Mouse (Mus musculus) CH12.LX (cell line): ENCODE measurements around the gene Hsdl1. TPM values are rescaled to one million over a fixed set of nuclear protein-coding genes. Genes with fewer than 3 reads are reported as not detected.

Source experiments
- DNase-seq: peaks from one replicate; pipeline ENCODE4 v3.0.0-alpha.2; 2013; ENCODE audit errors: extremely low read depth
- H3K27ac ChIP-seq: 2 replicates; pipeline ENCODE4 v1.5.1; 2012; ENCODE audit warnings: low read depth, mild to moderate bottlenecking, control low read depth, moderate library complexity; ENCODE audit not compliant: insufficient read depth
- H3K27me3 ChIP-seq: replicated peaks from 2 replicates; pipeline ENCODE3; 2012; ENCODE audit warnings: inconsistent platforms
- H3K36me3 ChIP-seq, 2 experiments: replicated peaks in 1 of 2; 2 replicates each; pipeline versions ENCODE3 to v1.6.1; 2012; ENCODE audit warnings: inconsistent platforms in 1 of 2, low read length in 1 of 2, mild to moderate bottlenecking in 1 of 2, mixed read lengths in 1 of 2, moderate library complexity in 1 of 2; ENCODE audit not compliant: control insufficient read depth in 1 of 2, insufficient read depth in 1 of 2
- H3K4me1 ChIP-seq, 2 experiments: 2 replicates each; pipeline ENCODE4 v1.6.1; 2012; ENCODE audit warnings: inconsistent platforms in 1 of 2, moderate library complexity in 1 of 2; ENCODE audit not compliant: insufficient read depth in 2 of 2, control insufficient read depth in 1 of 2
- H3K4me2 ChIP-seq: 2 replicates; pipeline ENCODE4 v1.6.1; 2012; ENCODE audit warnings: low read depth, mild to moderate bottlenecking, control low read depth; ENCODE audit not compliant: poor library complexity, insufficient read depth, severe bottlenecking
- H3K4me3 ChIP-seq, 3 experiments: fragments of 150-350 bp in 1 of 3; sonication (generic) in 1 of 3; replicated peaks in 1 of 3; 2 replicates each; pipeline versions ENCODE3 to v1.5.1; 2011 to 2012; ENCODE audit warnings: low read depth in 2 of 3, low read length in 2 of 3, mild to moderate bottlenecking in 2 of 3, moderate library complexity in 2 of 3, control low read depth in 1 of 3, improper control_type of control experiment in 1 of 3, inconsistent platforms in 1 of 3, mixed read lengths in 1 of 3; ENCODE audit not compliant: poor library complexity in 1 of 3
- H3K79me2 ChIP-seq: replicated peaks from 2 replicates; pipeline ENCODE4 v1.6.1; 2012; ENCODE audit warnings: mild to moderate bottlenecking, moderate library complexity; ENCODE audit not compliant: control insufficient read depth, poor library complexity, insufficient read depth, severe bottlenecking; ENCODE audit errors: extremely low read depth
- H3K9ac ChIP-seq: 2 replicates; pipeline ENCODE4 v1.6.1; 2012; ENCODE audit warnings: low read depth, mild to moderate bottlenecking, control low read depth, moderate library complexity; ENCODE audit not compliant: insufficient read depth
- H3K9me3 ChIP-seq: replicated peaks from 2 replicates; pipeline ENCODE3; 2012; ENCODE audit warnings: low read length, inconsistent platforms, mixed read lengths
- CHD1 ChIP-seq: IDR thresholded peaks from 2 replicates; pipeline ENCODE4 v1.6.1; 2012; ENCODE audit warnings: low read depth, low read length, improper control_type of control experiment, inconsistent platforms
- CHD2 ChIP-seq: IDR thresholded peaks from 2 replicates; pipeline ENCODE4 v1.6.1; 2011; ENCODE audit warnings: low read length, improper control_type of control experiment
- CTCF ChIP-seq, 2 experiments: IDR thresholded peaks in 1 of 2; conservative IDR thresholded peaks in 1 of 2; 2 replicates each; pipeline ENCODE4 v1.5.1; 2011 to 2012; ENCODE audit warnings: low read depth in 2 of 2, low read length in 2 of 2, improper control_type of control experiment in 1 of 2, inconsistent platforms in 1 of 2, mild to moderate bottlenecking in 1 of 2, moderate library complexity in 1 of 2
- E2F4 ChIP-seq: IDR thresholded peaks from 2 replicates; pipeline ENCODE4 v1.6.1; 2011; ENCODE audit warnings: low read depth, low read length, improper control_type of control experiment; ENCODE audit not compliant: insufficient replicate concordance
- ELF1 ChIP-seq: IDR thresholded peaks from 2 replicates; pipeline ENCODE4 v1.6.1; 2014; ENCODE audit warnings: low read depth, mild to moderate bottlenecking, inconsistent platforms, low read length, improper control_type of control experiment
- EP300 ChIP-seq: IDR thresholded peaks from 2 replicates; pipeline ENCODE4 v1.6.1; 2011; ENCODE audit warnings: low read length, improper control_type of control experiment
- GABPA ChIP-seq: IDR thresholded peaks from 2 replicates; pipeline ENCODE4 v1.6.1; 2012; ENCODE audit warnings: low read depth, low read length, improper control_type of control experiment, inconsistent platforms; ENCODE audit not compliant: insufficient replicate concordance
- HCFC1 ChIP-seq: IDR thresholded peaks from 2 replicates; pipeline ENCODE4 v1.6.1; 2012; ENCODE audit warnings: low read depth, mild to moderate bottlenecking, inconsistent platforms, low read length, improper control_type of control experiment
- JUN ChIP-seq: IDR thresholded peaks from 2 replicates; pipeline ENCODE4 v1.6.1; 2011; ENCODE audit warnings: low read depth, mild to moderate bottlenecking, low read length, improper control_type of control experiment, moderate library complexity; ENCODE audit not compliant: insufficient read depth
- JUND ChIP-seq: conservative IDR thresholded peaks from 2 replicates; pipeline ENCODE4 v1.6.1; 2011; ENCODE audit warnings: low read depth, low read length, improper control_type of control experiment
- KAT2A ChIP-seq: IDR thresholded peaks from 2 replicates; pipeline ENCODE4 v1.6.1; 2012; ENCODE audit warnings: low read length, improper control_type of control experiment, inconsistent platforms; ENCODE audit not compliant: insufficient replicate concordance
- MAFK ChIP-seq: IDR thresholded peaks from 2 replicates; pipeline ENCODE4 v1.6.1; 2011; ENCODE audit warnings: low read length, improper control_type of control experiment; ENCODE audit not compliant: insufficient replicate concordance
- MAX ChIP-seq: IDR thresholded peaks from 2 replicates; pipeline ENCODE4 v1.6.1; 2011; ENCODE audit warnings: low read length, improper control_type of control experiment
- MAZ ChIP-seq: IDR thresholded peaks from 2 replicates; pipeline ENCODE4 v1.6.1; 2012; ENCODE audit warnings: low read depth, mild to moderate bottlenecking, inconsistent platforms, low read length, improper control_type of control experiment, moderate library complexity
- MEF2A ChIP-seq: IDR thresholded peaks from 2 replicates; pipeline ENCODE4 v1.6.1; 2014; ENCODE audit warnings: low read depth, mild to moderate bottlenecking, inconsistent platforms, low read length, improper control_type of control experiment, borderline replicate concordance
- NRF1 ChIP-seq: IDR thresholded peaks from 2 replicates; pipeline ENCODE4 v1.6.1; 2014; ENCODE audit warnings: low read depth, mild to moderate bottlenecking, inconsistent platforms, low read length, improper control_type of control experiment, moderate library complexity
- PAX5 ChIP-seq: IDR thresholded peaks from 2 replicates; pipeline ENCODE4 v1.6.1; 2012; ENCODE audit warnings: low read length, inconsistent platforms, mixed read lengths
- POLR2A ChIP-seq: IDR thresholded peaks from 2 replicates; pipeline ENCODE4 v1.6.1; 2011; ENCODE audit warnings: low read depth, mild to moderate bottlenecking, improper control_type of control experiment, low read length
- POLR2AphosphoS2 ChIP-seq: IDR thresholded peaks from 2 replicates; pipeline ENCODE4 v1.6.1; 2011; ENCODE audit warnings: low read depth, low read length, improper control_type of control experiment
- RCOR1 ChIP-seq: conservative IDR thresholded peaks from 2 replicates; pipeline ENCODE4 v1.6.1; 2012; ENCODE audit warnings: low read depth, mild to moderate bottlenecking, inconsistent platforms, low read length, improper control_type of control experiment
- TCF12 ChIP-seq: IDR thresholded peaks from 2 replicates; pipeline ENCODE4 v1.6.1; 2014; ENCODE audit warnings: low read depth, mild to moderate bottlenecking, inconsistent platforms, low read length, improper control_type of control experiment
- UBTF ChIP-seq: IDR thresholded peaks from 2 replicates; pipeline ENCODE4 v1.6.1; 2012; ENCODE audit warnings: low read depth, mild to moderate bottlenecking, inconsistent platforms, low read length, improper control_type of control experiment, moderate library complexity
- USF1 ChIP-seq: IDR thresholded peaks from 2 replicates; pipeline ENCODE4 v1.6.1; 2014; ENCODE audit warnings: low read depth, mild to moderate bottlenecking, inconsistent platforms, low read length, improper control_type of control experiment
- ZC3H11A ChIP-seq: IDR thresholded peaks from 2 replicates; pipeline ENCODE4 v1.6.1; 2012; ENCODE audit warnings: low read depth, mild to moderate bottlenecking, inconsistent platforms, low read length, improper control_type of control experiment
- ZKSCAN1 ChIP-seq: IDR thresholded peaks from 2 replicates; pipeline ENCODE4 v1.6.1; 2012; ENCODE audit warnings: low read depth, inconsistent platforms, low read length, improper control_type of control experiment, borderline replicate concordance
- ZMIZ1 ChIP-seq: IDR thresholded peaks from 2 replicates; pipeline ENCODE4 v1.6.1; 2012; ENCODE audit warnings: low read depth, mild to moderate bottlenecking, inconsistent platforms, low read length, improper control_type of control experiment
- ZNF384 ChIP-seq: IDR thresholded peaks from 2 replicates; pipeline ENCODE4 v1.6.1; 2012; ENCODE audit warnings: low read depth, low read length, improper control_type of control experiment, inconsistent platforms
- dilution Hi-C: fragments of 300-500 bp; cut with MboI; formaldehyde crosslinking; loops from 2 replicates; pipeline ENCODE4 v1.14.3; 2020; ENCODE audit warnings: low sequenced_read_pairs; ENCODE audit not compliant: extremely low pct_unique_long_range_greater_than_20kb, extremely low pct_ligation_motif_present
- in situ Hi-C: fragments of 300-500 bp; cut with MboI; formaldehyde crosslinking; loops from 3 replicates; pipeline ENCODE4 v1.14.3; 2019; ENCODE audit warnings: low sequenced_read_pairs, low pct_ligation_motif_present, low pct_unique_long_range_greater_than_20kb, mixed read lengths
- polyA plus RNA-seq: library from polyadenylated mRNA; unstranded; fragments of >175 nt; gene quantifications from 2 replicates; pipeline ENCODE4 v1.2.1, GENCODE M21; 2012; ENCODE audit warnings: low read depth; ENCODE audit not compliant: insufficient read length
- total RNA-seq, 2 experiments: library from RNA; depleted of rRNA; stranded (reverse); fragments of 300-350 nt in 1 of 2; fragments of >200 nt in 1 of 2; gene quantifications; 2 replicates each; pipeline ENCODE4 v1.2.3; 2012 to 2014

The Hsdl1 gene
- total and polyA plus RNA-seq, 3 experiments = 5.7 to 13.6 (median 8.2) TPM

DNA sequence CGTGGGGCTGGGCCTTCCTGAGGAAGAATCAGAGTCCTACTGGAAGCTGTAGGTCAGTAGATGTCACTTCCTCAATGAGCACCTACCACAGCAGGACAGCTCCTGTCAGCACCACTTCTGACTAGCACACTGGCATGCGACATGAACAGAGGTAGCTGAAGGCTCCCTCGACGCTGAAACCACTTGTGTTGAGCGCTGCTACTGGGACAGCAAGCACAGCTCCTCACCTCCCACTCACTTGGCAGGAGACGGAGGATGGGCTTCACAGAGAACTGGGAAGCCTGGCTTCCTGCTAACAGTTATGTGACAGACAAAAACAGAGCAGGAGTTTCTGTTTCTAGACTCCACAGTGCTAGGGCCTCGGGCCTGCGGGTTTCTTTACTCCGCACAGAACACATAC, 43.0 kb downstream of the Hsdl1 start:
- peaks cover 83 to 98% of the 10 kb centered on the region in 2 experiments for H3K36me3 ChIP-seq
- no peaks in the 10 kb centered on the region for H3K9me3 ChIP-seq
- H3K27me3 ChIP-seq = no peaks in the 10 kb centered on the region
- in situ Hi-C loops (no loop called here), dilution Hi-C loops (no loop called here)
- no peak for TF ChIP-seq ZC3H11A
- TF ChIP-seq UBTF = no peak
- no peak for TF ChIP-seq EP300
- TF ChIP-seq ZMIZ1 = no peak
- TF ChIP-seq GABPA = no peak
- no peak for TF ChIP-seq KAT2A
- TF ChIP-seq JUN = no peak
- TF ChIP-seq USF1 = no peak
- no peak for TF ChIP-seq MAX
- no peak for TF ChIP-seq MAZ
- TF ChIP-seq RCOR1 = no peak
- no peak for TF ChIP-seq CHD2
- TF ChIP-seq POLR2AphosphoS2 = no peak
- no peak for TF ChIP-seq MEF2A
- no peak for TF ChIP-seq NRF1
- TF ChIP-seq ELF1 = no peak
- no peak for TF ChIP-seq HCFC1
- TF ChIP-seq CHD1 = no peak
- TF ChIP-seq E2F4 = no peak
- TF ChIP-seq ZNF384 = no peak
- H3K4me1 ChIP-seq = no peaks in the 10 kb centered on the region
- DNase-seq = no peak
- H3K27ac ChIP-seq = no peak overlapping the region
- no peaks in the 10 kb centered on the region for H3K79me2 ChIP-seq
- H3K4me2 ChIP-seq = no peak overlapping the region
- no peak overlapping the region for H3K4me3 ChIP-seq
- H3K9ac ChIP-seq = no peak overlapping the region

DNA sequence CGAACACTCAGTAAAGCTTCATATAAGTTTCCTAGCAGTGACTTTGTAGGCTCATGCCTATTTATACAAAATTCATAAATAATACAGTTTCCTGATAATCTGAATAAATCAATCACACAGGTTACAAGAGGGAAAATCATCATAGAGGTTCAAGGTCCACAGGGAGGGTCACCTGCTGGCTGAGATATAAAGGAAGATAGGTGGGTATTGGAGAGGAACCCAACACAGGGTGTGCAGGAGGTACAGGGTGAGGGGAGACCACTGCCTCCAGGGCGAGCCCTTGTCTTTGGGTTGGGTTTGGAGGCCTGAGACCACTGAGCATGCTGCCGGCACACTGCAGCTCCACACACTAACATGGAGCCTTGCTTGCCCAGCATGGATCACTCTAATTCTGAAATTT, 43.6 kb downstream of the Hsdl1 start:
- Histone ChIP-seq H3K27me3 (no peaks in the 10 kb centered on the region), H3K4me3 (no peak overlapping the region), H3K9me3 (no peaks in the 10 kb centered on the region), H3K36me3 (peaks cover 79 to 95% of the 10 kb centered on the region in 2 experiments), H3K79me2 (no peaks in the 10 kb centered on the region), H3K9ac (no peak overlapping the region), H3K4me2 (no peak overlapping the region), H3K4me1 (no peaks in the 10 kb centered on the region), H3K27ac (no peak overlapping the region)
- DNase-seq = no peak
- TF ChIP-seq MAFK (no peak), JUND (no peak), POLR2A (no peak), MAX (no peak), CHD2 (no peak), KAT2A (no peak), TCF12 (no peak), ZC3H11A (no peak), CTCF (conservative IDR thresholded peaks at IDR 0.05 in 1 of 2, IDR thresholded peaks at IDR 0.05 in 1 of 2; ENCODE audit: low read depth in 2 of 2, low read length in 2 of 2) (no peak), CHD1 (no peak), ZKSCAN1 (no peak), ELF1 (no peak), PAX5 (no peak)
- in situ Hi-C loops = no loop called here
- dilution Hi-C loops = no loop called here
